Mouse (Mus musculus) forebrain, embryonic 16.5 days (tissue): ENCODE measurements around the gene Rsf1. TPM values are rescaled to one million over a fixed set of nuclear protein-coding genes. Genes with fewer than 3 reads are reported as not detected.

Experiments
- ATAC-seq: fragments of 200-750 bp; cut with Nextera tagmentation; 2 replicates; pipeline ENCODE4 v1.8.0; 2017; ENCODE audit warnings: mild to moderate bottlenecking, moderate library complexity
- H3K27ac ChIP-seq: fragments of 300-500 bp; sonication (generic); 2 replicates; pipeline ENCODE4 v1.5.1; 2014; ENCODE audit warnings: low read length, control low read depth
- H3K27me3 ChIP-seq: fragments of 300-500 bp; sonication (generic); replicated peaks from 2 replicates; pipeline ENCODE4 v1.6.1; 2014; ENCODE audit warnings: low read length; ENCODE audit not compliant: control insufficient read depth, insufficient read depth
- H3K36me3 ChIP-seq: fragments of 300-500 bp; sonication (generic); 2 replicates; pipeline ENCODE4 v1.6.1; 2014; ENCODE audit not compliant: control insufficient read depth, insufficient read depth
- H3K4me1 ChIP-seq: fragments of 300-500 bp; sonication (generic); replicated peaks from 2 replicates; pipeline ENCODE4 v1.6.1; 2014; ENCODE audit warnings: low read length; ENCODE audit not compliant: control insufficient read depth, insufficient read depth
- H3K4me2 ChIP-seq: fragments of 300-500 bp; sonication (generic); 2 replicates; pipeline ENCODE4 v1.6.1; 2014; ENCODE audit warnings: mild to moderate bottlenecking, low read length, control low read depth
- H3K4me3 ChIP-seq: fragments of 300-500 bp; sonication (generic); replicated peaks from 2 replicates; pipeline ENCODE4 v1.5.1; 2014; ENCODE audit warnings: mild to moderate bottlenecking, low read length, control low read depth
- H3K9ac ChIP-seq: fragments of 300-500 bp; sonication (generic); replicated peaks from 2 replicates; pipeline ENCODE4 v1.6.1; 2014; ENCODE audit warnings: low read depth, low read length, control low read depth
- H3K9me3 ChIP-seq: fragments of 300-500 bp; sonication (generic); 2 replicates; pipeline ENCODE4 v1.6.1; 2016; ENCODE audit warnings: low read length; ENCODE audit not compliant: control insufficient read depth
- WGBS: fragments of 180-500 bp; shearing (Covaris S2); extraction: QIAGEN DNeasy Blood & Tissue Kit; methylation state at CpG from one replicate; pipeline ENCODE4 v1.1.7; 2014; 5-methylcytosine and 5-hydroxymethylcytosine counted together
- polyA plus RNA-seq: library from polyadenylated mRNA; unstranded; fragments of >200 nt; fragmentation: Nextera tagmentation; extraction: Ambion mirVana; gene quantifications from 2 replicates; pipeline ENCODE4 v1.2.1, GENCODE M21; 2015

Gene Rsf1
- polyA plus RNA-seq, 1 experiment from 2014 or later, result 34.7 TPM

DNA sequence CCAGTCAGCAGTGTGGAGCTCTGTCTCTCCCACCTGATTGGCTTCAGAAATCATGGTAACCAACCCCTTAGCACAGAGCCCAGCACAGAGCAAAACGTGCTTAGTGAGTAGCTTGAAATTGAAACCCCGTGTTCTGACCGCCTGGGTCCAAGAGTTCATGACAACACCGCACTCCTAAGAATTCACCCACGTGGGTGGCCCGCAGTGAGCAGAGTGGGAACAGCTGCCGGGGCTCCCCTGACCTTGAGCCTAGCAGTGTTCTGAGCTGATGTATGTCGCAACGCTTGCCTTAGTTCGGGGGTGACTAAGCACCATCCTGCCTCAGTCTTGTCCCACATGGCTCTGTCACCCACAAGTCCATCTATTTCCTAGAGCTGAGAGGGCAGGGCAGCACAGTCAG, 161.3 kb downstream of the Rsf1 start:
- WGBS, result 47% methylated on average over 10 of the region's 10 CpGs
- peaks cover 11% of the 10 kb centered on the region for H3K4me1 ChIP-seq
- H3K9me3 ChIP-seq, result no peaks in the 10 kb centered on the region
- peaks cover 2% of the 10 kb centered on the region for H3K27me3 ChIP-seq
- no peak overlapping the region for H3K9ac ChIP-seq
- H3K4me2 ChIP-seq, result no peak overlapping the region
- no peaks in the 10 kb centered on the region for H3K36me3 ChIP-seq
- H3K27ac ChIP-seq, result no peak overlapping the region
- ATAC-seq, result no peak
- H3K4me3 ChIP-seq, result no peak overlapping the region

DNA sequence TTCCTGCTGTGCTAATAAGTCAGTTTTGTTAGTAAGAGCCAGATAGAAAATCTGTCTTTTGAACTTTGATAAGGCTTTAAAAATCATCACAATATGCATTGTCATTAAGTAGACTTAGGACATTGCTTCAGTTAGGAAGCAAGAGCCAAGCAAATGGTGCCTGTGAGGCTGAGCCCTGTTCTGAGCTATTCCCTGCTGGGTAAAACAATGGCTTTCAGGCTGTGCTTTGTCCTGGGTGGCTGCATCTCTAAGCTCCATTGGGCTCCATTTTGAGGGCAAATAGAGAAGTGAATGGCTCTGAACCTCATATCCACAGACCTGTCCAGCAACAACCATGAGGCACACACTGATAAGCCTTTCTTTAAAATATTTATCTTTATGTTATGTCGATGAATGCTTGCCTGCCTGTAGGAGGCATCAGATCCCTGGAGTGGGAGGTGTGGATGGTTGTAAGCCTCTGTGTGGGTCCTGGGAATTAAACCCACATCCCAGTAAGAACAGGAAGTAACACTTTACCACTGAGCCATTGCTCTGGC, 162.1 kb downstream of the Rsf1 start:
- Histone ChIP-seq H3K36me3 (no peaks in the 10 kb centered on the region), H3K27ac (no peak overlapping the region), H3K4me3 (no peak overlapping the region), H3K4me1 (peaks cover 11% of the 10 kb centered on the region), H3K9me3 (no peaks in the 10 kb centered on the region), H3K4me2 (no peak overlapping the region), H3K27me3 (peaks cover 2% of the 10 kb centered on the region), H3K9ac (no peak overlapping the region)
- WGBS, result 3% methylated on average over 1 of the region's 1 CpGs
- no peak for ATAC-seq

Other genes with a start within 250 kb of the Rsf1 start
- 3.9 and 4.4 TPM in 2 replicates for gene Usp35, start 247.9 kb upstream of the Rsf1 start, polyA plus RNA-seq
- gene Kctd21, start 247.6 kb upstream of the Rsf1 start, polyA plus RNA-seq, result 7.5 and 7.8 TPM in 2 replicates
- gene Alg8, start 208.3 kb upstream of the Rsf1 start, polyA plus RNA-seq, result 18.6 and 19.1 TPM in 2 replicates
- gene Ndufc2, start 179.9 kb upstream of the Rsf1 start, polyA plus RNA-seq, result 398 and 425 TPM in 2 replicates
- gene Thrsp, start 162.2 kb upstream of the Rsf1 start, polyA plus RNA-seq, result 4.6 and 5.3 TPM in 2 replicates
- gene Kctd14, start 128.6 kb upstream of the Rsf1 start, polyA plus RNA-seq, result 1.9 and 2.2 TPM in 2 replicates
- gene Ints4, start 98.9 kb upstream of the Rsf1 start, polyA plus RNA-seq, result 47.6 and 55.5 TPM in 2 replicates
- gene Aamdc, start 392 bp upstream of the Rsf1 start, polyA plus RNA-seq, result 50.4 and 50.9 TPM in 2 replicates
- gene Clns1a, start 116.7 kb downstream of the Rsf1 start, polyA plus RNA-seq, result 213 and 217 TPM in 2 replicates
- gene Aqp11, start 158.4 kb downstream of the Rsf1 start, polyA plus RNA-seq, result 8.7 and 11.5 TPM in 2 replicates
- gene Pak1, start 208.7 kb downstream of the Rsf1 start, polyA plus RNA-seq, result 147 TPM in 2 replicates